23 mouse cellular contexts compared by ENCODE assay signal in genomic region chr16:92864191-92864590, GRCm38 (mm10). TPM values are rescaled to one million over a fixed set of nuclear protein-coding genes. Genes with fewer than 3 reads are reported as not detected.
DNase-seq lines count a peak whose midpoint lies in the region; ATAC-seq and TF ChIP-seq lines count a peak whose summit lies in the region.
"Had no signal": no experiment of that assay in that cellular context is flagged by ENCODE, and none has a peak within 500 bp of the region (broad histone marks: within the 10 kb centered on the region; RNA-seq: fewer than 3 reads in every experiment).

No protein-coding gene starts in this region.

- peak; percentile 52 for ATAC-seq in granulocyte monocyte progenitor cell, adult 5-6 weeks (replicated peaks; ENCODE audit: poor library complexity, severe bottlenecking)
- ATAC-seq in erythroid progenitor cell, adult 5-6 weeks (replicated peaks; ENCODE audit: low FRiP score, poor library complexity, severe bottlenecking), result no peak
- ATAC-seq: intestine, postnatal 0 days; midbrain, embryonic 16.5 days had no signal

- in situ Hi-C loops in CH12.LX (cut with MboI; ENCODE audit: low pct_ligation_motif_present, low pct_unique_long_range_greater_than_20kb, low sequenced_read_pairs), result no loop called here

- dilution Hi-C loops in CH12.LX (cut with MboI; ENCODE audit: extremely low pct_ligation_motif_present, extremely low pct_unique_long_range_greater_than_20kb, low sequenced_read_pairs), result no loop called here

- no peaks in the 10 kb centered on the region for H3K79me2 ChIP-seq in CH12.LX (replicated peaks; ENCODE audit: control insufficient read depth, extremely low read depth, insufficient read depth, poor library complexity, severe bottlenecking)

- TF ChIP-seq CTCF in CH12.LX (conservative IDR thresholded peaks at IDR 0.05 in 1 of 2, IDR thresholded peaks at IDR 0.05 in 1 of 2; ENCODE audit: low read depth in 2 of 2, low read length in 2 of 2), result no peak

- H3K27me3 ChIP-seq in CH12.LX (replicated peaks), result no peaks in the 10 kb centered on the region
- H3K27me3 ChIP-seq: hindbrain, embryonic 15.5 days; limb, embryonic 15.5 days; neural tube, embryonic 13.5 days; stomach, embryonic 15.5 days had no signal

- peak overlapping the region; percentile 1; the same call in 1 of the 2 replicates for H3K4me2 ChIP-seq in CH12.LX (ENCODE audit: insufficient read depth, low read depth, poor library complexity, severe bottlenecking)
- H3K4me2 ChIP-seq: hindbrain, embryonic 15.5 days; limb, embryonic 15.5 days; neural tube, embryonic 13.5 days; stomach, embryonic 15.5 days had no signal

- TF ChIP-seq RAD21 in CH12.LX (IDR thresholded peaks at IDR 0.05; ENCODE audit: low read depth, low read length), result no peak

- TF ChIP-seq POLR2A in CH12.LX (IDR thresholded peaks at IDR 0.05; ENCODE audit: low read depth, low read length), result no peak

- no peak overlapping the region for H3K27ac ChIP-seq in CH12.LX (ENCODE audit: insufficient read depth, low read depth)
- H3K27ac ChIP-seq: heart, adult 2 months; hindbrain, embryonic 15.5 days; limb, embryonic 15.5 days; neural tube, embryonic 13.5 days; stomach, embryonic 15.5 days had no signal

- no peak; the same call in 1 of the 2 replicates for TF ChIP-seq EP300 in CH12.LX (IDR thresholded peaks at IDR 0.05; ENCODE audit: low read length)

- H3K36me3 ChIP-seq in CH12.LX (replicated peaks in 1 of 2; ENCODE audit: control insufficient read depth in 1 of 2, insufficient read depth in 1 of 2, low read length in 1 of 2), result no peaks in the 10 kb centered on the region
- H3K36me3 ChIP-seq: hindbrain, embryonic 15.5 days; limb, embryonic 15.5 days; neural tube, embryonic 13.5 days; stomach, embryonic 15.5 days had no signal

- peaks cover 18 to 29% of the 10 kb centered on the region in 2 experiments for H3K4me1 ChIP-seq in CH12.LX (ENCODE audit: control insufficient read depth in 1 of 2, insufficient read depth in 2 of 2)
- H3K4me1 ChIP-seq: hindbrain, embryonic 15.5 days; limb, embryonic 15.5 days; neural tube, embryonic 13.5 days; stomach, embryonic 15.5 days had no signal

- H3K9me3 ChIP-seq in CH12.LX (replicated peaks; ENCODE audit: low read length), result peaks cover 4% of the 10 kb centered on the region
- H3K9me3 ChIP-seq: hindbrain, embryonic 15.5 days; limb, embryonic 15.5 days; neural tube, embryonic 13.5 days; stomach, embryonic 15.5 days had no signal

- no peak overlapping the region for H3K9ac ChIP-seq in CH12.LX (ENCODE audit: insufficient read depth, low read depth)
- H3K9ac ChIP-seq: hindbrain, embryonic 15.5 days; limb, embryonic 15.5 days; neural tube, embryonic 13.5 days; stomach, embryonic 15.5 days had no signal

- peak; percentile 69 for DNase-seq in CD4-positive helper T cell, adult 2 months (ENCODE audit: low read depth, low spot score)
- peak; percentile 93 for DNase-seq in CH12.LX (ENCODE audit: extremely low read depth)
- DNase-seq in monocyte, adult 2 months (ENCODE audit: low read depth in 1 of 2, low spot score in 2 of 2), result peak; percentile 35 to 45
- DNase-seq in adrenal gland, postnatal 25 days, result no peak
- no peak for DNase-seq in testis, postnatal 10 days (ENCODE audit: low spot score)
- DNase-seq in adrenal gland, adult 18-20 months (ENCODE audit: low spot score in 2 of 2), result no peak
- DNase-seq: adrenal gland, adult 8-10 months; cerebellum, adult 18-20 months; cerebellum, postnatal 25 days; gastrocnemius, postnatal 14 days; heart, adult 2 months; heart, postnatal 4 days; kidney, postnatal 10 days; right cerebral cortex, postnatal 14 days; thymus, adult 2 months had no signal

- H3K4me3 ChIP-seq in CH12.LX (replicated peaks in 1 of 3; ENCODE audit: low read depth in 2 of 3, low read length in 2 of 3, poor library complexity in 1 of 3), result no peak overlapping the region
- H3K4me3 ChIP-seq: heart, adult 2 months; hindbrain, embryonic 15.5 days; limb, embryonic 15.5 days; neural tube, embryonic 13.5 days; stomach, embryonic 15.5 days had no signal

TF ChIP-seq in CH12.LX, 34 proteins besides CTCF, POLR2A, EP300 and RAD21:
- TF ChIP-seq POLR2AphosphoS2 (IDR thresholded peaks at IDR 0.05; ENCODE audit: low read depth, low read length) (no peak), ZKSCAN1 (IDR thresholded peaks at IDR 0.05; ENCODE audit: borderline replicate concordance, low read depth, low read length) (no peak), MYC (IDR thresholded peaks at IDR 0.05; ENCODE audit: low read depth, low read length) (0 out of 2 replicates have a peak, but pooled peaks have one; percentile 24), MAX (IDR thresholded peaks at IDR 0.05; ENCODE audit: low read length) (0 out of 2 replicates have a peak, but pooled peaks have one; percentile 14), IRF4 (IDR thresholded peaks at IDR 0.05; ENCODE audit: low read depth, low read length) (no peak), CHD1 (IDR thresholded peaks at IDR 0.05; ENCODE audit: low read depth, low read length) (no peak), MAZ (IDR thresholded peaks at IDR 0.05; ENCODE audit: low read depth, low read length) (0 out of 2 replicates have a peak, but pooled peaks have one; percentile 11), USF2 (conservative IDR thresholded peaks at IDR 0.05; ENCODE audit: low read depth, low read length) (no peak), KAT2A (IDR thresholded peaks at IDR 0.05; ENCODE audit: insufficient replicate concordance, low read length) (no peak), USF1 (IDR thresholded peaks at IDR 0.05; ENCODE audit: low read depth, low read length) (no peak), MAFK (IDR thresholded peaks at IDR 0.05; ENCODE audit: insufficient replicate concordance, low read length) (no peak), ETS1 (conservative IDR thresholded peaks at IDR 0.05; ENCODE audit: low read depth, low read length) (no peak; the same call in 1 of the 2 replicates), ZC3H11A (IDR thresholded peaks at IDR 0.05; ENCODE audit: low read depth, low read length) (no peak), HCFC1 (IDR thresholded peaks at IDR 0.05; ENCODE audit: low read depth, low read length) (0 out of 2 replicates have a peak, but pooled peaks have one; percentile 41), BHLHE40 (IDR thresholded peaks at IDR 0.05; ENCODE audit: low read depth, low read length) (0 out of 2 replicates have a peak, but pooled peaks have one; percentile 20), ELF1 (IDR thresholded peaks at IDR 0.05; ENCODE audit: low read depth, low read length) (peak; percentile 68)

RNA-seq across cellular contexts. Expression of gene Runx1, which starts 38.2 kb away (rescaled TPM):
- total RNA-seq in CH12.LX (2012; rRNA removed) (4.7 and 5.9 TPM in 2 replicates), CH12.LX (2014; rRNA removed) (3.1 and 3.2 TPM in 2 replicates)
- polyA plus RNA-seq in CH12.LX (2012; ENCODE audit: insufficient read length, low read depth), result 9.1 and 10.9 TPM in 2 replicates
- total RNA-seq in granulocyte monocyte progenitor cell, adult 5-6 weeks (2014; fragmentation: Nextera tagmentation), result 137 and 200 TPM in 2 replicates
- 38.6 and 66.4 TPM in 2 replicates for total RNA-seq in granulocyte monocyte progenitor cell, adult 5-6 weeks (2017)
- total RNA-seq in adrenal gland, postnatal 25 days (2021), result 3.7 and 5.6 TPM in 2 replicates
- total RNA-seq in adrenal gland, adult 18-20 months (2021), result 1 to 10 TPM; 3.5 to 4.5 TPM
- 66.7 and 107 TPM in 2 replicates for total RNA-seq in erythroid progenitor cell, adult 5-6 weeks (2015; ENCODE audit: low replicate concordance)
- total RNA-seq in erythroid progenitor cell, adult 5-6 weeks (2017; ENCODE audit: low replicate concordance), result 57.8 and 59.5 TPM in 2 replicates

Comparison
In these comparisons a context has a peak if more than half of its experiments do, and no peak if none do; other contexts are left out.
1. DNase-seq: peak in CD4-positive helper T cell, adult 2 months (single experiment), CH12.LX (single experiment) and monocyte, adult 2 months (2 of 2); none in adrenal gland, postnatal 25 days (single experiment), testis, postnatal 10 days (single experiment) and adrenal gland, adult 18-20 months (0 of 2).